Mouse (Mus musculus): Measurements from ENCODE around the gene Itgal.

- TF ChIP-seq CTCF (IDR thresholded peaks at IDR 0.05; ENCODE audit: low read depth) (no peak), EP300 (optimal IDR thresholded peaks at IDR 0.05) (no peak)
These were observed 50.6 kb downstream of the Itgal start for GRCm38 (mm10) chr7:127346676-127347075.

All from stomach, postnatal 0 days (tissue).